Mouse (Mus musculus) kidney, embryonic 14.5 days (tissue): ENCODE data around the gene Cd70. TPM values are rescaled to one million over a fixed set of nuclear protein-coding genes. Genes with fewer than 3 reads are reported as not detected.
A peak's percentile ranks its signal among the peaks of the same experiment; 100 is the strongest.

Experiments used
- ATAC-seq: fragments of 200-750 bp; cut with Nextera tagmentation; 2 replicates; pipeline ENCODE4 v1.8.0; 2017; ENCODE audit warnings: moderate number of reproducible peaks, mild to moderate bottlenecking, moderate TSS enrichment, moderate library complexity; ENCODE audit not compliant: low FRiP score, low TSS enrichment
- H3K27ac ChIP-seq: fragments of 300-500 bp; sonication (generic); 2 replicates; pipeline ENCODE4 v1.5.1; 2014; ENCODE audit warnings: low read depth, mild to moderate bottlenecking, low read length, moderate library complexity, mixed read lengths
- H3K27me3 ChIP-seq: fragments of 300-500 bp; sonication (generic); 2 replicates; pipeline ENCODE4 v1.6.1; 2014; ENCODE audit warnings: mild to moderate bottlenecking, low read length; ENCODE audit not compliant: control insufficient read depth, insufficient read depth
- H3K36me3 ChIP-seq: fragments of 300-500 bp; sonication (generic); 2 replicates; pipeline ENCODE4 v1.6.1; 2014; ENCODE audit warnings: low read length, mixed read lengths; ENCODE audit not compliant: control insufficient read depth, insufficient read depth
- H3K4me1 ChIP-seq: fragments of 300-500 bp; sonication (generic); 2 replicates; pipeline ENCODE4 v1.6.1; 2014; ENCODE audit warnings: low read length, mixed read lengths; ENCODE audit not compliant: control insufficient read depth, insufficient read depth
- H3K4me2 ChIP-seq: fragments of 300-500 bp; sonication (generic); replicated peaks from 2 replicates; pipeline ENCODE4 v1.6.1; 2014; ENCODE audit warnings: low read depth, mild to moderate bottlenecking, low read length
- H3K4me3 ChIP-seq: fragments of 300-500 bp; sonication (generic); 2 replicates; pipeline ENCODE4 v1.5.1; 2014; ENCODE audit warnings: mild to moderate bottlenecking, low read length
- H3K9ac ChIP-seq: fragments of 300-500 bp; sonication (generic); 2 replicates; pipeline ENCODE4 v1.6.1; 2014; ENCODE audit warnings: low read depth, mild to moderate bottlenecking, low read length, moderate library complexity
- H3K9me3 ChIP-seq: fragments of 300-500 bp; sonication (generic); 2 replicates; pipeline ENCODE4 v1.6.1; 2016; ENCODE audit warnings: low read length; ENCODE audit not compliant: control insufficient read depth
- WGBS: fragments of 180-500 bp; shearing (Covaris S2); extraction: QIAGEN DNeasy Blood & Tissue Kit; methylation state at CpG from one replicate; pipeline ENCODE4 v1.1.7; 2014; 5-methylcytosine and 5-hydroxymethylcytosine counted together
- polyA plus RNA-seq: library from polyadenylated mRNA; unstranded; fragments of >200 nt; fragmentation: Nextera tagmentation; extraction: Ambion mirVana; gene quantifications from 2 replicates; pipeline ENCODE4 v1.2.1, GENCODE M21; 2014

Gene Cd70
- polyA plus RNA-seq, 1 experiment from 2014 or later = not detected

- 85% methylated on average over 11 of the region's 11 CpGs for WGBS
- no peak overlapping the region for H3K4me2 ChIP-seq
Measured at GRCm38 (mm10) chr17:57123192-57124118, 26.1 kb downstream of the Cd70 start.

GRCm38 (mm10) chr17:57121856-57122255, 27.7 kb downstream of the Cd70 start:
- H3K9ac ChIP-seq = no peak overlapping the region
- H3K9me3 ChIP-seq = no peaks in the 10 kb centered on the region
- 86% methylated on average over 2 of the region's 2 CpGs for WGBS
- no peaks in the 10 kb centered on the region for H3K36me3 ChIP-seq
- no peaks in the 10 kb centered on the region; the same call in 1 of the 2 replicates for H3K27me3 ChIP-seq
- H3K4me1 ChIP-seq = no peaks in the 10 kb centered on the region
- H3K27ac ChIP-seq = no peak overlapping the region
- no peak for ATAC-seq
- H3K4me2 ChIP-seq = no peak overlapping the region
- no peak overlapping the region for H3K4me3 ChIP-seq

More at GRCm38 (mm10) chr17:57123192-57124118, 26.1 kb downstream of the Cd70 start:
- no peaks in the 10 kb centered on the region; the same call in 1 of the 2 replicates for H3K27me3 ChIP-seq
- H3K9me3 ChIP-seq = no peaks in the 10 kb centered on the region
- H3K27ac ChIP-seq = no peak overlapping the region
- H3K4me3 ChIP-seq = no peak overlapping the region
- no peak for ATAC-seq
- no peak overlapping the region for H3K9ac ChIP-seq
- H3K4me1 ChIP-seq = no peaks in the 10 kb centered on the region
- H3K36me3 ChIP-seq = no peaks in the 10 kb centered on the region

- H3K9me3 ChIP-seq = no peaks in the 10 kb centered on the region
- peak overlapping the region; percentile 26 for H3K4me2 ChIP-seq
- H3K36me3 ChIP-seq = no peaks in the 10 kb centered on the region
- under 1% methylated on average over 11 of the region's 11 CpGs for WGBS
- no peaks in the 10 kb centered on the region for H3K4me1 ChIP-seq
- H3K27ac ChIP-seq = no peak overlapping the region
- no peaks in the 10 kb centered on the region; the same call in 1 of the 2 replicates for H3K27me3 ChIP-seq
- ATAC-seq = peak; percentile 95
- no peak overlapping the region for H3K9ac ChIP-seq
- H3K4me3 ChIP-seq = no peak overlapping the region
Measured at GRCm38 (mm10) chr17:57118524-57119349, 30.8 kb downstream of the Cd70 start.

GRCm38 (mm10) chr17:57116801-57117200, 32.8 kb downstream of the Cd70 start:
- no peak overlapping the region for H3K9ac ChIP-seq
- H3K36me3 ChIP-seq = no peaks in the 10 kb centered on the region
- WGBS = 76% methylated on average over 2 of the region's 2 CpGs
- H3K9me3 ChIP-seq = no peaks in the 10 kb centered on the region
- no peak overlapping the region for H3K27ac ChIP-seq
- no peaks in the 10 kb centered on the region; the same call in 1 of the 2 replicates for H3K27me3 ChIP-seq
- H3K4me1 ChIP-seq = no peaks in the 10 kb centered on the region
- ATAC-seq = no peak
- no peak overlapping the region for H3K4me3 ChIP-seq
- no peak overlapping the region for H3K4me2 ChIP-seq

- Histone ChIP-seq H3K4me2 (no peak overlapping the region), H3K9me3 (no peaks in the 10 kb centered on the region), H3K4me1 (no peaks in the 10 kb centered on the region), H3K36me3 (no peaks in the 10 kb centered on the region), H3K9ac (no peak overlapping the region), H3K27ac (no peak overlapping the region), H3K4me3 (no peak overlapping the region), H3K27me3 (no peaks in the 10 kb centered on the region)
- no peak for ATAC-seq
- 76% methylated on average over 10 of the region's 10 CpGs for WGBS
Measured at GRCm38 (mm10) chr17:57112768-57113474, 36.7 kb downstream of the Cd70 start.

- no peaks in the 10 kb centered on the region for H3K27me3 ChIP-seq
- WGBS = 88% methylated on average over 1 of the region's 1 CpGs
- no peak overlapping the region for H3K4me3 ChIP-seq
- H3K9me3 ChIP-seq = no peaks in the 10 kb centered on the region
- no peak overlapping the region for H3K9ac ChIP-seq
- H3K4me1 ChIP-seq = peaks cover 6% of the 10 kb centered on the region; the same call in 1 of the 2 replicates
- no peaks in the 10 kb centered on the region for H3K36me3 ChIP-seq
- H3K27ac ChIP-seq = no peak overlapping the region
- H3K4me2 ChIP-seq = no peak overlapping the region
- ATAC-seq = no peak
Measured at GRCm38 (mm10) chr17:57110005-57110404, 39.6 kb downstream of the Cd70 start.

GRCm38 (mm10) chr17:57108666-57109171, 40.9 kb downstream of the Cd70 start:
- no peak overlapping the region for H3K4me2 ChIP-seq
- 59% methylated on average over 5 of the region's 5 CpGs for WGBS

GRCm38 (mm10) chr17:57108040-57108665, 41.4 kb downstream of the Cd70 start:
- Histone ChIP-seq H3K27ac (no peak overlapping the region), H3K4me2 (no peak overlapping the region), H3K4me1 (peaks cover 6% of the 10 kb centered on the region; the same call in 1 of the 2 replicates), H3K9me3 (no peaks in the 10 kb centered on the region), H3K9ac (no peak overlapping the region), H3K27me3 (no peaks in the 10 kb centered on the region), H3K36me3 (no peaks in the 10 kb centered on the region), H3K4me3 (no peak overlapping the region)
- 80% methylated on average over 7 of the region's 7 CpGs for WGBS
- no peak for ATAC-seq

More at GRCm38 (mm10) chr17:57108666-57109171, 40.9 kb downstream of the Cd70 start:
- H3K4me3 ChIP-seq = no peak overlapping the region
- no peaks in the 10 kb centered on the region for H3K9me3 ChIP-seq
- no peaks in the 10 kb centered on the region for H3K27me3 ChIP-seq
- no peak overlapping the region for H3K9ac ChIP-seq
- H3K36me3 ChIP-seq = no peaks in the 10 kb centered on the region
- peaks cover 6% of the 10 kb centered on the region; the same call in 1 of the 2 replicates for H3K4me1 ChIP-seq
- no peak overlapping the region for H3K27ac ChIP-seq
- ATAC-seq = no peak
